Mouse (Mus musculus): ENCODE measurements around the gene Olfr1254.

The Olfr1254 gene

GRCm38 (mm10) chr2:89793519-89793918 is at the start of gene Olfr1254:
Gene Olfr1254, minus strand, starts transcription at chr2:89793619.
- in situ Hi-C loops (cut with MboI, MseI) = no loop called here

- in situ Hi-C loops (cut with MboI, MseI) = no loop called here
These were observed 48.0 kb upstream of the Olfr1254 start, which contains the start of gene Olfr1256 for GRCm38 (mm10) chr2:89841455-89841854. Gene Olfr1256, minus strand, starts transcription at chr2:89841555.

GRCm38 (mm10) chr2:89820216-89820615 is 26.8 kb upstream of the Olfr1254 start:
- in situ Hi-C loops (cut with MboI, MseI) = no loop called here

- in situ Hi-C loops (cut with MboI, MseI) = no loop called here
These were observed 18.3 kb upstream of the Olfr1254 start, which contains the start of gene Olfr1255 for GRCm38 (mm10) chr2:89811751-89812150. Gene Olfr1255, plus strand, starts transcription at chr2:89812051.

- in situ Hi-C loops (cut with MboI, MseI) = no loop called here
These were observed 17.3 kb upstream of the Olfr1254 start for GRCm38 (mm10) chr2:89810751-89811150.

GRCm38 (mm10) chr2:89799583-89799982 is 6.2 kb upstream of the Olfr1254 start:
- in situ Hi-C loops (cut with MboI, MseI) = no loop called here

GRCm38 (mm10) chr2:89756990-89757389 is 36.4 kb downstream of the Olfr1254 start, which contains the start of gene Olfr1253:
Gene Olfr1253, minus strand, starts transcription at chr2:89757090.
- in situ Hi-C loops (cut with MboI, MseI) = no loop called here
